Mouse (Mus musculus) intestine, embryonic 14.5 days (tissue): ENCODE results near the gene Wdr38. TPM values are rescaled to one million over a fixed set of nuclear protein-coding genes. Genes with fewer than 3 reads are reported as not detected.
A peak's percentile ranks its signal among the peaks of the same experiment; 100 is the strongest.

Experiments
- ATAC-seq: fragments of 200-750 bp; cut with Nextera tagmentation; replicated peaks from 2 replicates; pipeline ENCODE4 v1.8.0; 2017; ENCODE audit warnings: low read depth, moderate number of reproducible peaks, moderate TSS enrichment, moderate library complexity; ENCODE audit not compliant: low FRiP score, low TSS enrichment
- DNase-seq: peaks from one replicate; pipeline ENCODE4 v3.0.0-alpha.2; 2018; ENCODE audit warnings: low spot score
- H3K27ac ChIP-seq: fragments of 300-500 bp; sonication (generic); 2 replicates; pipeline ENCODE4 v1.5.1; 2014; ENCODE audit warnings: low read depth, mild to moderate bottlenecking, control low read depth
- H3K27me3 ChIP-seq: fragments of 300-500 bp; sonication (generic); replicated peaks from 2 replicates; pipeline ENCODE4 v1.6.1; 2014; ENCODE audit warnings: low read length, control low read depth; ENCODE audit not compliant: control insufficient read depth, insufficient read depth
- H3K36me3 ChIP-seq: fragments of 300-500 bp; sonication (generic); 2 replicates; pipeline ENCODE4 v1.6.1; 2014; ENCODE audit warnings: low read length, control low read depth; ENCODE audit not compliant: control insufficient read depth, insufficient read depth
- H3K4me1 ChIP-seq: fragments of 300-500 bp; sonication (generic); replicated peaks from 2 replicates; pipeline ENCODE4 v1.6.1; 2014; ENCODE audit warnings: low read length, control low read depth, mixed read lengths; ENCODE audit not compliant: control insufficient read depth, insufficient read depth
- H3K4me2 ChIP-seq: fragments of 300-500 bp; sonication (generic); 2 replicates; pipeline ENCODE4 v1.6.1; 2014; ENCODE audit warnings: low read length
- H3K4me3 ChIP-seq: fragments of 300-500 bp; sonication (generic); 2 replicates; pipeline ENCODE4 v1.5.1; 2014; ENCODE audit warnings: low read depth, low read length, control low read depth, mixed read lengths
- H3K9ac ChIP-seq: fragments of 300-500 bp; sonication (generic); 2 replicates; pipeline ENCODE4 v1.6.1; 2014; ENCODE audit warnings: mild to moderate bottlenecking, low read length
- H3K9me3 ChIP-seq: fragments of 300-500 bp; sonication (generic); 2 replicates; pipeline ENCODE4 v1.6.1; 2016; ENCODE audit warnings: low read length, control low read depth; ENCODE audit not compliant: control insufficient read depth
- WGBS: fragments of 180-500 bp; shearing (Covaris S2); extraction: QIAGEN DNeasy Blood & Tissue Kit; methylation state at CpG from one replicate; pipeline ENCODE4 v1.1.7; 2014; 5-methylcytosine and 5-hydroxymethylcytosine counted together
- polyA plus RNA-seq: library from polyadenylated mRNA; unstranded; fragments of >200 nt; fragmentation: Nextera tagmentation; extraction: Ambion mirVana; gene quantifications from 2 replicates; pipeline ENCODE4 v1.2.1, GENCODE M21; 2014

The Wdr38 gene
- polyA plus RNA-seq, result 1.1 and 1.3 TPM in 2 replicates

- Histone ChIP-seq H3K36me3 (peaks cover 32% of the 10 kb centered on the region), H3K27me3 (no peaks in the 10 kb centered on the region), H3K9ac (peak within 1 kb of the TSS; percentile 39), H3K27ac (no peak within 1 kb of the TSS), H3K4me1 (peaks cover 4% of the 10 kb centered on the region), H3K4me2 (peak within 1 kb of the TSS; percentile 63), H3K4me3 (peak within 1 kb of the TSS; percentile 41), H3K9me3 (no peaks in the 10 kb centered on the region)
- 14% methylated on average over 33 of the region's 33 CpGs for WGBS
- ATAC-seq, result peak; percentile 89
- DNase-seq, result peak; percentile 94
Measured at GRCm38 (mm10) chr2:38997386-38998374, at the start of gene Wdr38. Wdr38 (plus strand) TSS chr2:38997476.

- 62% methylated on average over 7 of the region's 7 CpGs for WGBS
- H3K27me3 ChIP-seq, result no peaks in the 10 kb centered on the region
- H3K36me3 ChIP-seq, result no peaks in the 10 kb centered on the region
- H3K9me3 ChIP-seq, result no peaks in the 10 kb centered on the region
- no peak overlapping the region for H3K4me3 ChIP-seq
- H3K27ac ChIP-seq, result no peak overlapping the region
- no peak overlapping the region for H3K4me2 ChIP-seq
- H3K4me1 ChIP-seq, result no peaks in the 10 kb centered on the region
- DNase-seq (no peak), ATAC-seq (no peak)
- H3K9ac ChIP-seq, result no peak overlapping the region
Measured at GRCm38 (mm10) chr2:38947566-38947965, 49.7 kb upstream of the Wdr38 start.

- DNase-seq (no peak), ATAC-seq (no peak)
- H3K36me3 ChIP-seq, result no peaks in the 10 kb centered on the region
- no peak overlapping the region for H3K9ac ChIP-seq
- WGBS, result 79% methylated on average over 7 of the region's 7 CpGs
- no peak overlapping the region for H3K4me2 ChIP-seq
- no peaks in the 10 kb centered on the region for H3K4me1 ChIP-seq
- H3K4me3 ChIP-seq, result no peak overlapping the region
- H3K27ac ChIP-seq, result no peak overlapping the region
- H3K9me3 ChIP-seq, result no peaks in the 10 kb centered on the region
- H3K27me3 ChIP-seq, result no peaks in the 10 kb centered on the region
Measured at GRCm38 (mm10) chr2:38950281-38950719, 47.0 kb upstream of the Wdr38 start.

GRCm38 (mm10) chr2:38953152-38953883, 44.0 kb upstream of the Wdr38 start:
- Histone ChIP-seq H3K9me3 (no peaks in the 10 kb centered on the region), H3K27me3 (no peaks in the 10 kb centered on the region), H3K4me2 (no peak overlapping the region), H3K4me3 (no peak overlapping the region), H3K4me1 (no peaks in the 10 kb centered on the region), H3K27ac (no peak overlapping the region), H3K9ac (no peak overlapping the region), H3K36me3 (no peaks in the 10 kb centered on the region)
- DNase-seq (no peak), ATAC-seq (no peak)
- WGBS, result 85% methylated on average over 5 of the region's 5 CpGs

GRCm38 (mm10) chr2:38956062-38956461, 41.2 kb upstream of the Wdr38 start:
- 51% methylated on average over 2 of the region's 2 CpGs for WGBS
- H3K9me3 ChIP-seq, result no peaks in the 10 kb centered on the region
- no peaks in the 10 kb centered on the region for H3K4me1 ChIP-seq
- ATAC-seq (no peak), DNase-seq (no peak)
- H3K27me3 ChIP-seq, result no peaks in the 10 kb centered on the region
- no peak overlapping the region for H3K27ac ChIP-seq
- no peak overlapping the region for H3K4me2 ChIP-seq
- H3K4me3 ChIP-seq, result no peak overlapping the region
- H3K36me3 ChIP-seq, result no peaks in the 10 kb centered on the region
- H3K9ac ChIP-seq, result no peak overlapping the region

- DNase-seq, result no peak
- Histone ChIP-seq H3K27me3 (no peaks in the 10 kb centered on the region), H3K4me3 (no peak overlapping the region), H3K9ac (no peak overlapping the region), H3K9me3 (no peaks in the 10 kb centered on the region), H3K36me3 (no peaks in the 10 kb centered on the region), H3K27ac (no peak overlapping the region), H3K4me2 (no peak overlapping the region), H3K4me1 (no peaks in the 10 kb centered on the region)
- no peak for ATAC-seq
- WGBS, result 79% methylated on average over 5 of the region's 5 CpGs
Measured at GRCm38 (mm10) chr2:38957671-38958223, 39.5 kb upstream of the Wdr38 start.

- H3K4me1 ChIP-seq, result no peaks in the 10 kb centered on the region
- no peak for ATAC-seq
- 16% methylated on average over 4 of the region's 4 CpGs for WGBS
- no peak overlapping the region for H3K9ac ChIP-seq
- no peak for DNase-seq
- H3K9me3 ChIP-seq, result no peaks in the 10 kb centered on the region
- no peak overlapping the region for H3K4me2 ChIP-seq
- H3K27me3 ChIP-seq, result no peaks in the 10 kb centered on the region
- H3K27ac ChIP-seq, result no peak overlapping the region
- H3K36me3 ChIP-seq, result no peaks in the 10 kb centered on the region
- no peak overlapping the region for H3K4me3 ChIP-seq
Measured at GRCm38 (mm10) chr2:38964198-38964597, 33.1 kb upstream of the Wdr38 start.

- Histone ChIP-seq H3K9ac (no peak overlapping the region), H3K4me3 (no peak overlapping the region), H3K4me1 (no peaks in the 10 kb centered on the region), H3K27ac (no peak overlapping the region), H3K27me3 (no peaks in the 10 kb centered on the region), H3K36me3 (no peaks in the 10 kb centered on the region), H3K9me3 (no peaks in the 10 kb centered on the region), H3K4me2 (no peak overlapping the region)
- WGBS, result 91% methylated on average over 2 of the region's 2 CpGs
- ATAC-seq (no peak), DNase-seq (no peak)
Measured at GRCm38 (mm10) chr2:38969650-38970049, 27.6 kb upstream of the Wdr38 start.
